Mouse (Mus musculus): ENCODE data around the gene Tex19.2. TPM values are rescaled to one million over a fixed set of nuclear protein-coding genes. Genes with fewer than 3 reads are reported as not detected.

The Tex19.2 gene
- polyA plus RNA-seq, 1 experiment = 0.05 TPM

GRCm38 (mm10) chr11:121125522-121126172 is 7.2 kb upstream of the Tex19.2 start:
- Histone ChIP-seq H3K27me3 (ENCODE audit: control insufficient read depth, insufficient read depth, insufficient read length) (no peaks in the 10 kb centered on the region), H3K4me3 (no peak overlapping the region), H3K79me2 (ENCODE audit: control insufficient read depth, insufficient read depth) (no peaks in the 10 kb centered on the region), H3K36me3 (ENCODE audit: control insufficient read depth, insufficient read depth) (no peaks in the 10 kb centered on the region), H3K4me2 (ENCODE audit: low read depth) (no peak overlapping the region), H3ac (ENCODE audit: control insufficient read depth, insufficient read length) (no peak overlapping the region)
- no peak for TF ChIP-seq E2F4 (IDR thresholded peaks at IDR 0.05; ENCODE audit: insufficient read depth)
- TF ChIP-seq SRF (IDR thresholded peaks at IDR 0.05; ENCODE audit: control insufficient read depth, insufficient read length, low read depth) = no peak
- no peak for TF ChIP-seq POLR2A (IDR thresholded peaks at IDR 0.05; ENCODE audit: insufficient read length, low read depth)
- TF ChIP-seq MAX (IDR thresholded peaks at IDR 0.05; ENCODE audit: low read depth) = no peak
- no peak for TF ChIP-seq CEBPB (IDR thresholded peaks at IDR 0.05; ENCODE audit: insufficient read depth, poor library complexity, severe bottlenecking)
- TF ChIP-seq POLR2AphosphoS2 (IDR thresholded peaks at IDR 0.05; ENCODE audit: insufficient read length, low read depth) = no peak
- TF ChIP-seq REST (IDR thresholded peaks at IDR 0.05; ENCODE audit: insufficient read depth, insufficient read length) = no peak
- TF ChIP-seq TCF12 (IDR thresholded peaks at IDR 0.05; ENCODE audit: insufficient read depth, poor library complexity, severe bottlenecking) = no peak
- no peak for TF ChIP-seq MYOG (IDR thresholded peaks at IDR 0.05; ENCODE audit: control insufficient read depth in 1 of 3, insufficient read depth in 1 of 3, insufficient read length in 2 of 3, low read depth in 2 of 3)
- TF ChIP-seq USF1 (IDR thresholded peaks at IDR 0.05; ENCODE audit: low read depth) = no peak

- Histone ChIP-seq H3K79me2 (ENCODE audit: control insufficient read depth, insufficient read depth) (no peaks in the 10 kb centered on the region), H3ac (ENCODE audit: control insufficient read depth, insufficient read length) (no peak overlapping the region), H3K27me3 (ENCODE audit: control insufficient read depth, insufficient read depth, insufficient read length) (no peaks in the 10 kb centered on the region), H3K4me3 (no peak overlapping the region), H3K4me2 (ENCODE audit: low read depth) (no peak overlapping the region), H3K36me3 (ENCODE audit: control insufficient read depth, insufficient read depth) (no peaks in the 10 kb centered on the region)
- TF ChIP-seq MYOD1 (IDR thresholded peaks at IDR 0.05; ENCODE audit: control insufficient read depth in 1 of 3, insufficient read length in 2 of 3, low read depth in 2 of 3) (no peak), USF1 (IDR thresholded peaks at IDR 0.05; ENCODE audit: low read depth) (no peak), SRF (IDR thresholded peaks at IDR 0.05; ENCODE audit: control insufficient read depth, insufficient read length, low read depth) (no peak), CEBPB (IDR thresholded peaks at IDR 0.05; ENCODE audit: insufficient read depth, poor library complexity, severe bottlenecking) (no peak), MAX (IDR thresholded peaks at IDR 0.05; ENCODE audit: low read depth) (no peak), MYOG (IDR thresholded peaks at IDR 0.05; ENCODE audit: control insufficient read depth in 1 of 3, insufficient read depth in 1 of 3, insufficient read length in 2 of 3, low read depth in 2 of 3) (no peak), E2F4 (IDR thresholded peaks at IDR 0.05; ENCODE audit: insufficient read depth) (no peak), POLR2AphosphoS2 (IDR thresholded peaks at IDR 0.05; ENCODE audit: insufficient read length, low read depth) (no peak), REST (IDR thresholded peaks at IDR 0.05; ENCODE audit: insufficient read depth, insufficient read length) (no peak), TCF12 (IDR thresholded peaks at IDR 0.05; ENCODE audit: insufficient read depth, poor library complexity, severe bottlenecking) (no peak), POLR2A (IDR thresholded peaks at IDR 0.05; ENCODE audit: insufficient read length, low read depth) (no peak), TCF3 (IDR thresholded peaks at IDR 0.05; ENCODE audit: insufficient read length, low read depth) (no peak)
Observed at GRCm38 (mm10) chr11:121123438-121123837, 5.0 kb upstream of the Tex19.2 start.

GRCm38 (mm10) chr11:121122024-121122670 is 3.7 kb upstream of the Tex19.2 start:
- Histone ChIP-seq H3K4me3 (no peak overlapping the region), H3K36me3 (ENCODE audit: control insufficient read depth, insufficient read depth) (no peaks in the 10 kb centered on the region), H3K79me2 (ENCODE audit: control insufficient read depth, insufficient read depth) (no peaks in the 10 kb centered on the region), H3ac (ENCODE audit: control insufficient read depth, insufficient read length) (no peak overlapping the region), H3K4me2 (ENCODE audit: low read depth) (no peak overlapping the region), H3K27me3 (ENCODE audit: control insufficient read depth, insufficient read depth, insufficient read length) (no peaks in the 10 kb centered on the region)
- TF ChIP-seq SRF (IDR thresholded peaks at IDR 0.05; ENCODE audit: control insufficient read depth, insufficient read length, low read depth) = no peak
- no peak for TF ChIP-seq MAX (IDR thresholded peaks at IDR 0.05; ENCODE audit: low read depth)
- TF ChIP-seq TCF3 (IDR thresholded peaks at IDR 0.05; ENCODE audit: insufficient read length, low read depth) = no peak
- no peak for TF ChIP-seq MYOD1 (IDR thresholded peaks at IDR 0.05; ENCODE audit: control insufficient read depth in 1 of 3, insufficient read length in 2 of 3, low read depth in 2 of 3)
- TF ChIP-seq USF1 (IDR thresholded peaks at IDR 0.05; ENCODE audit: low read depth) = no peak
- TF ChIP-seq CEBPB (IDR thresholded peaks at IDR 0.05; ENCODE audit: insufficient read depth, poor library complexity, severe bottlenecking) = no peak

- Histone ChIP-seq H3K27me3 (ENCODE audit: control insufficient read depth, insufficient read depth, insufficient read length) (no peaks in the 10 kb centered on the region), H3K4me3 (no peak overlapping the region), H3K36me3 (ENCODE audit: control insufficient read depth, insufficient read depth) (no peaks in the 10 kb centered on the region), H3K79me2 (ENCODE audit: control insufficient read depth, insufficient read depth) (no peaks in the 10 kb centered on the region), H3K4me2 (ENCODE audit: low read depth) (no peak overlapping the region), H3ac (ENCODE audit: control insufficient read depth, insufficient read length) (no peak overlapping the region)
- no peak for TF ChIP-seq CEBPB (IDR thresholded peaks at IDR 0.05; ENCODE audit: insufficient read depth, poor library complexity, severe bottlenecking)
- TF ChIP-seq POLR2AphosphoS2 (IDR thresholded peaks at IDR 0.05; ENCODE audit: insufficient read length, low read depth) = no peak
- no peak for TF ChIP-seq E2F4 (IDR thresholded peaks at IDR 0.05; ENCODE audit: insufficient read depth)
- no peak for TF ChIP-seq TCF12 (IDR thresholded peaks at IDR 0.05; ENCODE audit: insufficient read depth, poor library complexity, severe bottlenecking)
- TF ChIP-seq SRF (IDR thresholded peaks at IDR 0.05; ENCODE audit: control insufficient read depth, insufficient read length, low read depth) = no peak
- TF ChIP-seq TCF3 (IDR thresholded peaks at IDR 0.05; ENCODE audit: insufficient read length, low read depth) = no peak
- no peak for TF ChIP-seq POLR2A (IDR thresholded peaks at IDR 0.05; ENCODE audit: insufficient read length, low read depth)
- no peak for TF ChIP-seq REST (IDR thresholded peaks at IDR 0.05; ENCODE audit: insufficient read depth, insufficient read length)
- no peak for TF ChIP-seq USF1 (IDR thresholded peaks at IDR 0.05; ENCODE audit: low read depth)
- no peak for TF ChIP-seq MAX (IDR thresholded peaks at IDR 0.05; ENCODE audit: low read depth)
- TF ChIP-seq MYOD1 (IDR thresholded peaks at IDR 0.05; ENCODE audit: control insufficient read depth in 1 of 3, insufficient read length in 2 of 3, low read depth in 2 of 3) = no peak
- TF ChIP-seq MYOG (IDR thresholded peaks at IDR 0.05; ENCODE audit: control insufficient read depth in 1 of 3, insufficient read depth in 1 of 3, insufficient read length in 2 of 3, low read depth in 2 of 3) = no peak
Observed at GRCm38 (mm10) chr11:121121151-121121550, 2.7 kb upstream of the Tex19.2 start.

Measured in myocyte (in vitro differentiated cells).